Mouse (Mus musculus) lung, adult 10 weeks (tissue): Measurements from ENCODE around the gene Hyls1. TPM values are rescaled to one million over a fixed set of nuclear protein-coding genes. Genes with fewer than 3 reads are reported as not detected.

Experiments used
- polyA plus RNA-seq: library from polyadenylated mRNA; stranded (reverse); fragments of 350-450 nt; fragmentation: Illumina TruSeq; extraction: RNeasy Lipid Tissue Mini Kit (QIAGEN cat#74804); gene quantifications from one replicate; pipeline ENCODE4 v1.2.3, GENCODE M21; 2014; ENCODE audit warnings: low read depth, low replicate concordance; ENCODE audit not compliant: insufficient read depth

Hyls1 gene
- polyA plus RNA-seq = 2.5 TPM

DNA sequence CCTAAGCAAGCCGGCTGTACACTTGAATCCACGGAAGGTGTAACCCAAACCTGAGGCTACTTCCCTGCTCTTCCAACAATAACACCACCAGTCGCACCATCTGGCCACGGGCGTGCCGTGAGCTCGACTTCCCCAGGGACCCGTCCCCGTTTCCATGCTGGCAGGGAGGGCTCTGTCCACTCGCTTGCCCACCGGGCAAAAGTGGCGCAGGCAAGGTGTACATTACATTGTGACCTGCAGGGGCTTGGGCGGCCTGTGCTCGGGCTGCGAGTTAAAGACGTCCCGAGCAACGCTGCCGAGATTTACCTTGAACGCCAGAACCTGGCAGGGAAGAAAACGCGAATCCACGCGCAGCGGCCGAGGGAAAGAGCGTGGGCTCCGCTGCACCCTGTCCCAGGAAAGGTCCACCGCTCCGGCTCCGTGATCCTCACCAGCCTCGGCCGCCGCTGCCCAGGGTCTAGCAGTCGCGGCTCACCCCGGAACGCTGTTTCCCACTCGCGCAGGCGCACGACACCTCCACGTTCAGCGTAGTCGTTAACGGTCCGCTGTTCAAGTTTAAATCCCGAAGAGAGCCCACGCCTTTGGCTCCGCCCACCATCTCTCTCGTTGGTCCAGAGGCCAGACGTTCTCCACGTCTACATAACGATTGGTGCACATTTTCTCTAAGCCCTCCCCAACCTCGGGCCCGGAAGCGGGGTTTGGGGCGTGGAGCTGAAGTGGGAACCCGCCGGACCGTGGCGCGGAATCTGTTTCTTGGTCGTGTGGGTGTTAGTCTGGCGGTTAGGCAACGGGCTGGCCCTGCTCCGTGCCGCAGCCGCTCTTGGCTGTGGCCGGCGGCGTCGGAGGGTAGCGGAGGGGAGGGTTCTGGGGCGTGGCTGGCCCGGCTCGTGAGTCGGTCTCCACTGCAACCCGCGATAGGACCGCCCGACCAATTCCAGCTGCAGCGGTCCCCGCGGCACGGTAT is at the start of gene Hyls1, which contains the start of gene Pate2:
TSS of gene Hyls1 (minus strand) at position 828 of the 964 bp plus-strand sequence.
TSS of gene Pate2 (plus strand) at position 714 of the 964 bp plus-strand sequence.

DNA sequence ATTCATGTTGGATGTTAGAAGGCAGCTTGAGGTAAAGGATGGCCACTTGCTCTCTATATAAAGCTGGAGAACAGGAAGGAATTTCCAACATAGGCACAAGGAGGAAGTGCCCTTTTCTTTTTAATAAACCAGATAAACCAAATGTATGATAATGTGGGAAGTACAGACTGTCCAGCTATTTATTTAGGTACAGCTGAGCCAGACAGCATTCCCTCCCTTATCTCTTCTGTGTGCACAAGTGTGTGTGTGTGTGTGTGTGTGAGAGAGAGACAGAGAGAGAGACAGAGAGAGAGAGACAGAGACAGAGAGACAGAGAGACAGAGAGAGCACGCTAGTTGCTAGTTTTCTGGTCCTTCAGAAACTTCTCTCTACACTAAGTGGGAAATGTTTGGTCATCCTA is 41.6 kb upstream of the Hyls1 start, which contains the start of gene Pate4:
TSS of gene Pate4 (minus strand) at position 101 of the 400 bp plus-strand sequence.

DNA sequence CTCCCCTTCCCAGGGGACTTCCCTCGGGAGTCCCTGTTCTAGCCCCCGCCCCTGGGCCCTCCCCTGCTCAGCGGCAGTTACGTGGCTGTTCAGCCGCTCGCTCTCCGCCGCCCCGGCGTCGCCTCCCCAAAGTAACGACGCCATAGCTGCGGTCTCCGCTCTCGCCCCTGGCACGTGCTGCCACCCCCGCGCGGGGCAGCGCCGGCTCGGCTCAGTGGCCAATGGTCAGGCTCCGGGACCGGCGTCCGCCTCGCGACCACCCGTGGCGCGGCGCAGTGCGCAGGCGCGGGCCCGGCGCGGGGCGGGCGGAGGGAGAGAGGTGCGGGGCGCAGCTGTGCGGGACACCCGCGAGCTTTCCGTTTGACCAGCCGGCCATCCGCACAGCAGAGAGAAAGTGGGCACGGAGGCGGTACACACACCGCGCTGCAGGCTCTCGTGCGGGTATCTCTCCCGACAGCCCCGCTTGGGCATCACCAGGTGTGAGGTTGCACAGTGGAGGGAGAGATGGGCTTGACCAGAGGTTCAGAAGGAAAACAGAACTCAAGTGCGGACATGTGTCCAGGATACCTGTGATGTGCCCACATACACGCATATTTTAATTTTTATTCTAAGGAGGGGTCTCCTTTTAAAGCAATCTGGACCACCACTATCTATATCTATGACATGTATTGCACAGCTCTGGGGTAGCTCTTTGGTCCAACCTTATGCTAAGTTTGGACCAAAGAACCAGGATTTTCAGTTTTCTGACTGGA is 11.8 kb downstream of the Hyls1 start, which contains the start of the genes Ddx25 and Pus3:
TSS of gene Ddx25 (minus strand) at position 272 of the 752 bp plus-strand sequence.
TSS of gene Pus3 (plus strand) at position 339 of the 752 bp plus-strand sequence.

DNA sequence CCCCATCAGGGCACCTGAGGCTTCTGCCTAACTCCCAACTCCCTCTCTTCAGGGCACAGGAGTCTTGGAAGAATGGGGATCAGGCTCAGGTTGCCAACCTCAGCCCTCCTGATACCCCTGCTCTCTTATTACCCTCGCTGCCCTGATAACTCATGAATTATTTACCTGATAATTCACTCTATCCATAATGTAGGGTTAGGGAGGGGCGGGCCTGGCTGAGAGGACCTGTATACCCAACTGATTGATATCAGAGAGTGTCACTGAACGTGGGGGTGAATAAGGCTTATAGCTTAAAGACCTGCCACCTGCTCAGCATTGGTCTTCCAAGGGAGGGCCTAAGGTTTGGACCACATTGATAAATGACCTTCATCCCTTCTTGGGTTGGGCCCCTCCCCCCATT is 52.0 kb downstream of the Hyls1 start, which contains the start of gene Gm1113:
TSS of gene Gm1113 (minus strand) at position 101 of the 400 bp plus-strand sequence.

Other genes with a start within 250 kb of the Hyls1 start
- gene Cdon, start 149.3 kb downstream of the Hyls1 start, polyA plus RNA-seq = 3.2 TPM
- gene Gm1113, start 52.1 kb downstream of the Hyls1 start, polyA plus RNA-seq = not detected
- gene Ddx25, start 11.9 kb downstream of the Hyls1 start, polyA plus RNA-seq = 0.04 TPM
- 7.0 TPM for gene Pus3, start 11.8 kb downstream of the Hyls1 start, polyA plus RNA-seq
- gene Pate2, start 114 bp downstream of the Hyls1 start, polyA plus RNA-seq = not detected
- not detected for gene Pate4, start 41.5 kb upstream of the Hyls1 start, polyA plus RNA-seq
- gene Pate3, start 77.8 kb upstream of the Hyls1 start, polyA plus RNA-seq = not detected
- gene Pate1, start 117.0 kb upstream of the Hyls1 start, polyA plus RNA-seq = not detected
- gene Gm17677, start 170.7 kb upstream of the Hyls1 start, polyA plus RNA-seq = not detected
- not detected for gene Gm17727, start 207.7 kb upstream of the Hyls1 start, polyA plus RNA-seq
- gene Gm27235, start 219.7 kb upstream of the Hyls1 start, polyA plus RNA-seq = not detected
- gene D730048I06Rik, start 219.7 kb upstream of the Hyls1 start, polyA plus RNA-seq = not detected